8 mouse cellular contexts compared by ENCODE assay signal in genomic region chr9:25252283-25252726, GRCm38 (mm10). TPM values are rescaled to one million over a fixed set of nuclear protein-coding genes. Genes with fewer than 3 reads are reported as not detected.
DNase-seq lines count a peak whose midpoint lies in the region; ATAC-seq and TF ChIP-seq lines count a peak whose summit lies in the region.

TSS of gene Sept7 (plus strand) at chr9:25252439.

- DNase-seq in A20 (ENCODE audit: low read depth, low spot score) = peak; percentile 94
- peak; percentile 98 to 99 for DNase-seq in heart, adult 9 months (ENCODE audit: low spot score in 2 of 2)
- peak; percentile 98 to 99 for DNase-seq in monocyte, adult 2 months (ENCODE audit: low read depth in 1 of 2, low spot score in 2 of 2)
- peak; percentile 99 to 100 for DNase-seq in spleen, postnatal 36 days (ENCODE audit: low spot score in 2 of 2)

- H3K27me3 ChIP-seq in kidney, embryonic 14.5 days (ENCODE audit: control insufficient read depth, insufficient read depth, low read length) = no peaks in the 10 kb centered on the region
- H3K27me3 ChIP-seq in limb, embryonic 15.5 days = no peaks in the 10 kb centered on the region

- peaks cover 6% of the 10 kb centered on the region for H3K4me1 ChIP-seq in bone marrow macrophage, adult 2 months (ENCODE audit: control insufficient read depth, insufficient read depth, low read length)
- H3K4me1 ChIP-seq in embryonic fibroblast, embryonic 13.5 days (ENCODE audit: control insufficient read depth, insufficient read depth, low read length) = peaks cover 4% of the 10 kb centered on the region; the same call in 1 of the 2 replicates
- H3K4me1 ChIP-seq in kidney, embryonic 14.5 days (ENCODE audit: control insufficient read depth, insufficient read depth, low read length) = peaks cover 7% of the 10 kb centered on the region
- peaks cover 7% of the 10 kb centered on the region for H3K4me1 ChIP-seq in limb, embryonic 15.5 days

- H3K36me3 ChIP-seq in kidney, embryonic 14.5 days (ENCODE audit: control insufficient read depth, insufficient read depth, low read length) = no peaks in the 10 kb centered on the region
- no peaks in the 10 kb centered on the region for H3K36me3 ChIP-seq in limb, embryonic 15.5 days

- peak; percentile 98 for ATAC-seq in kidney, embryonic 14.5 days (ENCODE audit: low FRiP score, low TSS enrichment)
- ATAC-seq in limb, embryonic 15.5 days (ENCODE audit: insufficient number of reproducible peaks, low FRiP score, low TSS enrichment, low read depth) = peak; percentile 98

- H3K4me2 ChIP-seq in kidney, embryonic 14.5 days (replicated peaks; ENCODE audit: low read depth, low read length) = peak within 1 kb of the TSS; percentile 59
- H3K4me2 ChIP-seq in limb, embryonic 15.5 days = peak within 1 kb of the TSS; percentile 63

- H3K27ac ChIP-seq in bone marrow macrophage, adult 2 months (ENCODE audit: insufficient read depth, low read depth, low read length) = peak within 1 kb of the TSS; percentile 94
- peak within 1 kb of the TSS; percentile 93 for H3K27ac ChIP-seq in embryonic fibroblast, embryonic 13.5 days (ENCODE audit: insufficient read depth, low read length)
- H3K27ac ChIP-seq in kidney, embryonic 14.5 days (ENCODE audit: low read depth, low read length) = peak within 1 kb of the TSS; percentile 99
- H3K27ac ChIP-seq in limb, embryonic 15.5 days = peak within 1 kb of the TSS; percentile 98

- no peak for TF ChIP-seq CTCF in bone marrow macrophage, adult 2 months (IDR thresholded peaks at IDR 0.05; ENCODE audit: low read depth, low read length)
- no peak for TF ChIP-seq CTCF in embryonic fibroblast, embryonic 13.5 days (IDR thresholded peaks at IDR 0.05; ENCODE audit: borderline replicate concordance, insufficient read depth, low read length)

- no peaks in the 10 kb centered on the region for H3K9me3 ChIP-seq in kidney, embryonic 14.5 days (ENCODE audit: control insufficient read depth, low read length)
- no peaks in the 10 kb centered on the region for H3K9me3 ChIP-seq in limb, embryonic 15.5 days

- peak within 1 kb of the TSS; percentile 99 for H3K9ac ChIP-seq in kidney, embryonic 14.5 days (ENCODE audit: low read depth, low read length)
- peak within 1 kb of the TSS; percentile 82 for H3K9ac ChIP-seq in limb, embryonic 15.5 days

- TF ChIP-seq POLR2A in bone marrow macrophage, adult 2 months (IDR thresholded peaks at IDR 0.05; ENCODE audit: borderline replicate concordance, low read depth, low read length) = no peak
- peak; percentile 66 for TF ChIP-seq POLR2A in embryonic fibroblast, embryonic 13.5 days (IDR thresholded peaks at IDR 0.05; ENCODE audit: low read depth, low read length)

- WGBS in kidney, embryonic 14.5 days = under 1% methylated on average over 48 of the region's 54 CpGs
- WGBS in limb, embryonic 15.5 days = under 1% methylated on average over 53 of the region's 54 CpGs

- H3K4me3 ChIP-seq in bone marrow macrophage, adult 2 months (ENCODE audit: insufficient read depth, low read length) = peak within 1 kb of the TSS; percentile 78
- H3K4me3 ChIP-seq in embryonic fibroblast, embryonic 13.5 days (ENCODE audit: insufficient read depth, low read length) = peak within 1 kb of the TSS; percentile 90
- H3K4me3 ChIP-seq in kidney, embryonic 14.5 days (ENCODE audit: low read length) = peak within 1 kb of the TSS; percentile 100
- peak within 1 kb of the TSS; percentile 77 for H3K4me3 ChIP-seq in limb, embryonic 15.5 days

RNA-seq across cellular contexts. Expression of gene Sept7, which starts in this region (rescaled TPM):
- polyA plus RNA-seq in bone marrow macrophage, adult 2 months (2012; ENCODE audit: insufficient read depth, insufficient read length, missing spikeins) = 162 and 172 TPM in 2 replicates
- 417 and 495 TPM in 2 replicates for polyA plus RNA-seq in embryonic fibroblast, embryonic 13.5 days (2011; ENCODE audit: insufficient read length, low read depth, missing spikeins)
- polyA plus RNA-seq in kidney, embryonic 14.5 days (2014; fragmentation: Nextera tagmentation; extraction: Ambion mirVana) = 318 and 331 TPM in 2 replicates
- polyA plus RNA-seq in limb, embryonic 15.5 days (2015; fragmentation: Nextera tagmentation; extraction: Ambion mirVana) = 309 and 311 TPM in 2 replicates

Comparison
In these comparisons a context has a peak if more than half of its experiments do, and no peak if none do; other contexts are left out.
1. Peak in every context shown above with its lines: DNase-seq, ATAC-seq, H3K4me3 ChIP-seq and H3K27ac ChIP-seq.